Mouse (Mus musculus) megakaryocyte-erythroid progenitor cell, adult 5-6 weeks (primary cell): ENCODE results near the gene Rpl11. TPM values are rescaled to one million over a fixed set of nuclear protein-coding genes. Genes with fewer than 3 reads are reported as not detected.
A peak's percentile ranks its signal among the peaks of the same experiment; 100 is the strongest.
"Not testable (repeated sequence)": the region's sequence is repeated elsewhere in the genome, so short reads cannot be mapped to it uniquely, and the experiment has no call there.

Experiments
- ATAC-seq: replicated peaks from 2 replicates; pipeline ENCODE4 v1.8.0; 2016; ENCODE audit warnings: mild to moderate bottlenecking, inconsistent platforms; ENCODE audit not compliant: severe bottlenecking, poor library complexity, low FRiP score, low TSS enrichment
- total RNA-seq, 2 experiments: library from RNA; stranded (forward) in 1 of 2; stranded (reverse) in 1 of 2; fragments of 200-1000, 215-1000 nt in 1 of 2; fragments of >200 nt in 1 of 2; fragmentation: Nextera tagmentation in 1 of 2; gene quantifications; 2 replicates each; pipeline ENCODE4 v1.2.3; 2014 to 2017

Gene Rpl11
- total RNA-seq, 2 experiments from 2014 or later, result 1,345 to 1,812 TPM

- no peak for ATAC-seq
Measured at GRCm38 (mm10) chr4:136076776-136077538, 23.7 kb upstream of the Rpl11 start.

- ATAC-seq, result peak; percentile 67
Measured at GRCm38 (mm10) chr4:136071178-136071714, 18.0 kb upstream of the Rpl11 start.

- no peak for ATAC-seq
Measured at GRCm38 (mm10) chr4:136070592-136070991, 17.4 kb upstream of the Rpl11 start.

GRCm38 (mm10) chr4:136069954-136070353, 16.7 kb upstream of the Rpl11 start:
- ATAC-seq, result peak; percentile 42; the same call in 1 of the 2 replicates

GRCm38 (mm10) chr4:136069313-136069712, 16.1 kb upstream of the Rpl11 start:
- ATAC-seq, result peak; percentile 81

GRCm38 (mm10) chr4:136063143-136063542, 9.9 kb upstream of the Rpl11 start:
- no peak for ATAC-seq

- ATAC-seq, result not testable (repeated sequence)
Measured at GRCm38 (mm10) chr4:136059800-136060488, 6.7 kb upstream of the Rpl11 start.

- no peak for ATAC-seq
Measured at GRCm38 (mm10) chr4:136057916-136058315, 4.7 kb upstream of the Rpl11 start.

- ATAC-seq, result no peak
Measured at GRCm38 (mm10) chr4:136056030-136056429, 2.8 kb upstream of the Rpl11 start.

GRCm38 (mm10) chr4:136053843-136054242, 615 bp upstream of the Rpl11 start:
- no peak for ATAC-seq

- peak; percentile 38 for ATAC-seq
Measured at GRCm38 (mm10) chr4:136052534-136053246, 538 bp downstream of the Rpl11 start.

GRCm38 (mm10) chr4:136052060-136052459, 1.2 kb downstream of the Rpl11 start:
- ATAC-seq, result no peak

GRCm38 (mm10) chr4:136050226-136050625, 3.0 kb downstream of the Rpl11 start:
- ATAC-seq, result no peak

- 0 out of 2 replicates have a peak, but pooled peaks have one; percentile 21 for ATAC-seq
Measured at GRCm38 (mm10) chr4:136048291-136049032, 4.8 kb downstream of the Rpl11 start.

- ATAC-seq, result no peak
Measured at GRCm38 (mm10) chr4:136047626-136048025, 5.6 kb downstream of the Rpl11 start.

GRCm38 (mm10) chr4:136046888-136047287, 6.3 kb downstream of the Rpl11 start:
- ATAC-seq, result no peak

- no peak for ATAC-seq
Measured at GRCm38 (mm10) chr4:136045091-136045490, 8.1 kb downstream of the Rpl11 start.

- ATAC-seq, result no peak
Measured at GRCm38 (mm10) chr4:136043784-136044400, 9.3 kb downstream of the Rpl11 start.

GRCm38 (mm10) chr4:136035078-136035477, 18.1 kb downstream of the Rpl11 start:
- ATAC-seq, result no peak
